ENCODE assay signal across 14 mouse cellular contexts in the genomic region with DNA sequence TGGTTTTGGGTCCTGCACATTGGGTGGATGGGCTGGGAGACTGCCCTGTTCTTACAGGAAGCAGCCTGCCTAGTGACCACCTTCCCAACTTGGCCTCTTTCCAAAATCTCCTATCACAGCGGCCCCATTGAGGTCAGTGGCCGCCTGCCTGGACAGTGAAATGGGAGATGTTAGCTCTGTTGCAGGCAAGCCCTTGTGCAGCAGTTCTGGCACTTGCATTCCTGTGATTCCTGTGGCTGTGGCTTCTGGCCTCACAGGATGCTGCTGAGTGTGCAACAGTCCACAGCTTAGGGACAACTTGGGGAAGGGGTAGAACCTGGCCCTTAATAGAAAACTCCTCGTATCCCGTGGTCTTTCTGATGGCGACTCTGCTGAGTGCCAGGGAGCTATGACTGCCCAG. TPM values are rescaled to one million over a fixed set of nuclear protein-coding genes. Genes with fewer than 3 reads are reported as not detected.
DNase-seq lines count a peak whose midpoint lies in the region; ATAC-seq lines count a peak whose summit lies in the region.
"Had no signal": no experiment of that assay in that cellular context is flagged by ENCODE, and none has a peak within 500 bp of the region (broad histone marks: within the 10 kb centered on the region; RNA-seq: fewer than 3 reads in every experiment).

No protein-coding gene starts in this region.

- no peak for ATAC-seq in liver, embryonic 11.5 days (replicated peaks; ENCODE audit: low FRiP score)
- no peak for ATAC-seq in liver, embryonic 12.5 days
- ATAC-seq in hindbrain, embryonic 12.5 days (ENCODE audit: low FRiP score) = no peak
- ATAC-seq: activated CD4-positive, CD25-positive, alpha-beta regulatory T cell, adult 4 months had no signal

- DNase-seq in adrenal gland, adult (ENCODE audit: inconsistent age in 2 of 2, low spot score in 1 of 2) = peak; percentile 48 to 66
- no peak for DNase-seq in adrenal gland, postnatal 25 days
- no peak for DNase-seq in liver, embryonic 11.5 days (ENCODE audit: low spot score)
- DNase-seq in Muller cell, postnatal 12 days (ENCODE audit: inconsistent ontology term) = peak; percentile 81
- DNase-seq in kidney, postnatal 10 days = peak; percentile 73
- no peak for DNase-seq in adrenal gland, postnatal 10 days
- DNase-seq: cerebellum, adult 18-20 months; embryo, embryonic 11 days; midbrain, embryonic 14.5 days had no signal

- H3K4me2 ChIP-seq in liver, embryonic 11.5 days = no peak overlapping the region
- no peak overlapping the region for H3K4me2 ChIP-seq in liver, embryonic 12.5 days
- H3K4me2 ChIP-seq in hindbrain, embryonic 12.5 days (replicated peaks) = no peak overlapping the region
- H3K4me2 ChIP-seq: hindbrain, embryonic 13.5 days had no signal

- peaks cover 37% of the 10 kb centered on the region for H3K36me3 ChIP-seq in liver, embryonic 11.5 days (ENCODE audit: control insufficient read depth, insufficient read depth, low read length)
- peaks cover 84% of the 10 kb centered on the region for H3K36me3 ChIP-seq in liver, embryonic 12.5 days
- H3K36me3 ChIP-seq in hindbrain, embryonic 12.5 days = peaks cover 65% of the 10 kb centered on the region

- no peak overlapping the region for H3K9ac ChIP-seq in liver, embryonic 11.5 days (ENCODE audit: low read depth, low read length)
- no peak overlapping the region for H3K9ac ChIP-seq in liver, embryonic 12.5 days
- no peak overlapping the region for H3K9ac ChIP-seq in hindbrain, embryonic 12.5 days
- H3K9ac ChIP-seq: hindbrain, embryonic 13.5 days had no signal

- 79% methylated on average over 5 of the region's 5 CpGs for WGBS in liver, embryonic 11.5 days
- 68% methylated on average over 5 of the region's 5 CpGs for WGBS in liver, embryonic 12.5 days (ENCODE audit: insufficient replicate concordance)
- WGBS in hindbrain, embryonic 12.5 days = 73% methylated on average over 5 of the region's 5 CpGs

- peaks cover 28% of the 10 kb centered on the region for H3K4me1 ChIP-seq in liver, embryonic 11.5 days (replicated peaks; ENCODE audit: control insufficient read depth, insufficient read depth, low read length)
- peaks cover 64% of the 10 kb centered on the region for H3K4me1 ChIP-seq in liver, embryonic 12.5 days
- H3K4me1 ChIP-seq in hindbrain, embryonic 12.5 days = peaks cover 15% of the 10 kb centered on the region

- no peaks in the 10 kb centered on the region for H3K9me3 ChIP-seq in liver, embryonic 11.5 days (ENCODE audit: control insufficient read depth, low read length)
- H3K9me3 ChIP-seq in liver, embryonic 12.5 days (replicated peaks) = no peaks in the 10 kb centered on the region
- no peaks in the 10 kb centered on the region for H3K9me3 ChIP-seq in hindbrain, embryonic 12.5 days (replicated peaks)
- H3K9me3 ChIP-seq: forebrain, embryonic 10.5 days; hindbrain, embryonic 13.5 days had no signal

- no peaks in the 10 kb centered on the region for H3K27me3 ChIP-seq in liver, embryonic 11.5 days (replicated peaks; ENCODE audit: control insufficient read depth, insufficient read depth, low read length)
- no peaks in the 10 kb centered on the region for H3K27me3 ChIP-seq in liver, embryonic 12.5 days (replicated peaks)
- no peaks in the 10 kb centered on the region for H3K27me3 ChIP-seq in hindbrain, embryonic 12.5 days
- H3K27me3 ChIP-seq: hindbrain, embryonic 13.5 days had no signal

- no peak overlapping the region for H3K4me3 ChIP-seq in liver, embryonic 11.5 days (ENCODE audit: low read depth, low read length)
- no peak overlapping the region for H3K4me3 ChIP-seq in liver, embryonic 12.5 days
- H3K4me3 ChIP-seq in hindbrain, embryonic 12.5 days = no peak overlapping the region
- H3K4me3 ChIP-seq: forebrain, embryonic 10.5 days; hindbrain, embryonic 13.5 days had no signal

- 0 out of 2 replicates have a peak overlapping the region, but pooled peaks have one; percentile 8 for H3K27ac ChIP-seq in liver, embryonic 11.5 days (ENCODE audit: low read depth, low read length)
- H3K27ac ChIP-seq in liver, embryonic 12.5 days = no peak overlapping the region
- no peak overlapping the region for H3K27ac ChIP-seq in hindbrain, embryonic 12.5 days
- H3K27ac ChIP-seq: forebrain, embryonic 10.5 days; hindbrain, embryonic 13.5 days had no signal

RNA-seq across cellular contexts. Expression of a gene that starts 17.6 kb away (rescaled TPM):
- total RNA-seq in adrenal gland, postnatal 25 days (2021) = 58.9 and 60.0 TPM in 2 replicates
- polyA plus RNA-seq in liver, embryonic 11.5 days (2014; fragmentation: Nextera tagmentation; extraction: Ambion mirVana) = 31.5 and 31.9 TPM in 2 replicates
- 26.4 and 29.6 TPM in 2 replicates for polyA plus RNA-seq in liver, embryonic 12.5 days (2016; fragmentation: Nextera tagmentation; extraction: Ambion mirVana)
- polyA plus RNA-seq in hindbrain, embryonic 12.5 days (2016; fragmentation: Nextera tagmentation; extraction: Ambion mirVana) = 41.8 and 46.7 TPM in 2 replicates
- total RNA-seq in adrenal gland, postnatal 10 days (2021) = 10 to 100 TPM; 30.9 to 31.0 TPM

RNA-seq across cellular contexts. Expression of a gene that starts 33.9 kb away (rescaled TPM):
- total RNA-seq in adrenal gland, postnatal 25 days (2021) = 8.8 and 9.0 TPM in 2 replicates
- polyA plus RNA-seq in liver, embryonic 11.5 days (2014; fragmentation: Nextera tagmentation; extraction: Ambion mirVana) = 3.7 and 4.6 TPM in 2 replicates
- polyA plus RNA-seq in liver, embryonic 12.5 days (2016; fragmentation: Nextera tagmentation; extraction: Ambion mirVana) = 8.6 and 9.8 TPM in 2 replicates
- 10.4 and 11.8 TPM in 2 replicates for polyA plus RNA-seq in hindbrain, embryonic 12.5 days (2016; fragmentation: Nextera tagmentation; extraction: Ambion mirVana)
- 1 to 10 TPM; 5.0 to 9.0 TPM for total RNA-seq in adrenal gland, postnatal 10 days (2021)

Comparison
In these comparisons a context has a peak if more than half of its experiments do, and no peak if none do; other contexts are left out.
1. DNase-seq: peak in adrenal gland, adult (2 of 2), Muller cell, postnatal 12 days (single experiment) and kidney, postnatal 10 days (single experiment); none in adrenal gland, postnatal 25 days (single experiment), liver, embryonic 11.5 days (single experiment) and adrenal gland, postnatal 10 days (single experiment).